Mouse (Mus musculus): ENCODE measurements around the gene Angptl8.
"Not testable (repeated sequence)": the region's sequence is repeated elsewhere in the genome, so short reads cannot be mapped to it uniquely, and the experiment has no call there.

The Angptl8 gene

GRCm38 (mm10) chr9:21849691-21850677, 14.7 kb downstream of the Angptl8 start:
- no peak for DNase-seq

- DNase-seq = no peak
These were observed 15.8 kb downstream of the Angptl8 start for GRCm38 (mm10) chr9:21851084-21851483.

GRCm38 (mm10) chr9:21852128-21853091, 17.1 kb downstream of the Angptl8 start, which contains the start of gene Dock6:
TSS of gene Dock6 (minus strand) at chr9:21852635.
- DNase-seq = peak; percentile 62 to 72

GRCm38 (mm10) chr9:21853961-21854360, 18.7 kb downstream of the Angptl8 start:
- DNase-seq = no peak

GRCm38 (mm10) chr9:21854894-21855293, 19.6 kb downstream of the Angptl8 start:
- DNase-seq = no peak

- DNase-seq = no peak
These were observed 22.2 kb downstream of the Angptl8 start for GRCm38 (mm10) chr9:21857501-21857900.

GRCm38 (mm10) chr9:21858084-21858483, 22.8 kb downstream of the Angptl8 start:
- DNase-seq = no peak

GRCm38 (mm10) chr9:21859606-21860005, 24.3 kb downstream of the Angptl8 start:
- DNase-seq = no peak

- not testable (repeated sequence) for DNase-seq
These were observed 25.0 kb downstream of the Angptl8 start for GRCm38 (mm10) chr9:21860349-21860748.

- DNase-seq = no peak
These were observed 26.9 kb downstream of the Angptl8 start for GRCm38 (mm10) chr9:21862181-21862580.

GRCm38 (mm10) chr9:21865673-21866398, 30.5 kb downstream of the Angptl8 start:
- DNase-seq = no peak

GRCm38 (mm10) chr9:21866641-21867040, 31.3 kb downstream of the Angptl8 start:
- DNase-seq = no peak

GRCm38 (mm10) chr9:21867726-21868125, 32.4 kb downstream of the Angptl8 start:
- DNase-seq = no peak

GRCm38 (mm10) chr9:21869290-21869689, 34.0 kb downstream of the Angptl8 start:
- peak; percentile 58 to 77 for DNase-seq

- peak; percentile 77 to 80 for DNase-seq
These were observed 35.7 kb downstream of the Angptl8 start for GRCm38 (mm10) chr9:21870879-21871524.

- peak; percentile 32 to 47 for DNase-seq
These were observed 36.9 kb downstream of the Angptl8 start for GRCm38 (mm10) chr9:21872204-21872603.

GRCm38 (mm10) chr9:21876601-21877000, 41.3 kb downstream of the Angptl8 start:
- DNase-seq = no peak

Measured in cerebellum, postnatal 14 days (tissue).